Comparison of ENCODE assay signal across 8 mouse cellular contexts in genomic region chr13:98262636-98263457, GRCm38 (mm10). TPM values are rescaled to one million over a fixed set of nuclear protein-coding genes. Genes with fewer than 3 reads are reported as not detected.
DNase-seq lines count a peak whose midpoint lies in the region; ATAC-seq lines count a peak whose summit lies in the region.

Utp15 (minus strand) TSS chr13:98263041.
Ankra2 (plus strand) TSS chr13:98263074.

- ATAC-seq in heart, embryonic 13.5 days (ENCODE audit: extremely low read depth, insufficient number of reproducible peaks, low FRiP score, low TSS enrichment) = peak; percentile 98
- ATAC-seq in liver, embryonic 12.5 days = peak; percentile 98
- peak; percentile 99 for ATAC-seq in stomach, embryonic 15.5 days (ENCODE audit: insufficient read depth, low FRiP score, low read depth)

- peak within 1 kb of the TSS; percentile 91 for H3K4me2 ChIP-seq in heart, embryonic 13.5 days
- peak within 1 kb of the TSS; percentile 90 for H3K4me2 ChIP-seq in liver, embryonic 12.5 days
- peak within 1 kb of the TSS; percentile 79 for H3K4me2 ChIP-seq in stomach, embryonic 15.5 days

- H3K27me3 ChIP-seq in heart, embryonic 13.5 days (replicated peaks) = no peaks in the 10 kb centered on the region
- no peaks in the 10 kb centered on the region for H3K27me3 ChIP-seq in liver, embryonic 12.5 days (replicated peaks)
- no peaks in the 10 kb centered on the region for H3K27me3 ChIP-seq in stomach, embryonic 15.5 days (replicated peaks)

- peak within 1 kb of the TSS; percentile 46 for H3K27ac ChIP-seq in brown adipose tissue, adult 24 weeks (replicated peaks; ENCODE audit: low read depth, low read length)
- H3K27ac ChIP-seq in heart, embryonic 13.5 days (replicated peaks) = peak within 1 kb of the TSS; percentile 96
- peak within 1 kb of the TSS; percentile 87 for H3K27ac ChIP-seq in liver, embryonic 12.5 days
- H3K27ac ChIP-seq in stomach, embryonic 15.5 days = peak within 1 kb of the TSS; percentile 84

- peak; percentile 99 for DNase-seq in CD4-positive, CD25-positive, alpha-beta regulatory T cell, adult 2 months (ENCODE audit: low read depth, low spot score)
- peak; percentile 50 for DNase-seq in fat pad, adult 2 months (ENCODE audit: extremely low read depth, low read depth, low spot score)
- DNase-seq in kidney, postnatal 10 days = peak; percentile 99
- peak; percentile 95 to 96 for DNase-seq in natural killer cell, adult 2 months (ENCODE audit: low spot score in 2 of 2)

- H3K36me3 ChIP-seq in heart, embryonic 13.5 days = peaks cover 34% of the 10 kb centered on the region
- peaks cover 35% of the 10 kb centered on the region for H3K36me3 ChIP-seq in liver, embryonic 12.5 days
- peaks cover 9% of the 10 kb centered on the region for H3K36me3 ChIP-seq in stomach, embryonic 15.5 days

- 0% methylated on average over 71 of the region's 71 CpGs for WGBS in heart, embryonic 13.5 days
- WGBS in liver, embryonic 12.5 days (ENCODE audit: insufficient replicate concordance) = under 1% methylated on average over 71 of the region's 71 CpGs
- WGBS in stomach, embryonic 15.5 days = 0% methylated on average over 68 of the region's 71 CpGs

- H3K9me3 ChIP-seq in heart, embryonic 13.5 days = no peaks in the 10 kb centered on the region
- H3K9me3 ChIP-seq in liver, embryonic 12.5 days (replicated peaks) = no peaks in the 10 kb centered on the region
- no peaks in the 10 kb centered on the region for H3K9me3 ChIP-seq in stomach, embryonic 15.5 days

- H3K4me3 ChIP-seq in brown adipose tissue, adult 24 weeks (ENCODE audit: insufficient read depth, low read depth, low read length) = peak within 1 kb of the TSS; percentile 96
- peak within 1 kb of the TSS; percentile 74 for H3K4me3 ChIP-seq in heart, embryonic 13.5 days
- H3K4me3 ChIP-seq in liver, embryonic 12.5 days = peak within 1 kb of the TSS; percentile 93
- peak within 1 kb of the TSS; percentile 89 for H3K4me3 ChIP-seq in stomach, embryonic 15.5 days (replicated peaks)

- H3K4me1 ChIP-seq in brown adipose tissue, adult 24 weeks (ENCODE audit: control insufficient read depth, insufficient read depth, insufficient read length, low read length) = peaks cover 3% of the 10 kb centered on the region; the same call in 1 of the 2 replicates
- H3K4me1 ChIP-seq in heart, embryonic 13.5 days = peaks cover 23% of the 10 kb centered on the region
- H3K4me1 ChIP-seq in liver, embryonic 12.5 days = peaks cover 25% of the 10 kb centered on the region
- H3K4me1 ChIP-seq in stomach, embryonic 15.5 days = peaks cover 13% of the 10 kb centered on the region; the same call in 1 of the 2 replicates

- peak within 1 kb of the TSS; percentile 91 for H3K9ac ChIP-seq in heart, embryonic 13.5 days
- H3K9ac ChIP-seq in liver, embryonic 12.5 days = peak within 1 kb of the TSS; percentile 92
- peak within 1 kb of the TSS; percentile 82 for H3K9ac ChIP-seq in stomach, embryonic 15.5 days

RNA-seq across cellular contexts. Expression of gene Utp15, which starts in this region (rescaled TPM):
- 3.4 and 3.6 TPM in 2 replicates for polyA plus RNA-seq in brown adipose tissue, adult 24 weeks (2012; ENCODE audit: insufficient read depth, insufficient read length, missing spikeins)
- 13.5 and 15.0 TPM in 2 replicates for polyA plus RNA-seq in heart, embryonic 13.5 days (2015; fragmentation: Nextera tagmentation; extraction: Ambion mirVana)
- 26.9 and 28.4 TPM in 2 replicates for polyA plus RNA-seq in liver, embryonic 12.5 days (2016; fragmentation: Nextera tagmentation; extraction: Ambion mirVana)
- polyA plus RNA-seq in stomach, embryonic 15.5 days (2015; fragmentation: Nextera tagmentation; extraction: Ambion mirVana) = 30.1 TPM in 2 replicates

RNA-seq across cellular contexts. Expression of gene Ankra2, which starts in this region (rescaled TPM):
- polyA plus RNA-seq in brown adipose tissue, adult 24 weeks (2012; ENCODE audit: insufficient read depth, insufficient read length, missing spikeins) = 4.0 and 7.9 TPM in 2 replicates
- 14.1 and 14.8 TPM in 2 replicates for polyA plus RNA-seq in heart, embryonic 13.5 days (2015; fragmentation: Nextera tagmentation; extraction: Ambion mirVana)
- polyA plus RNA-seq in liver, embryonic 12.5 days (2016; fragmentation: Nextera tagmentation; extraction: Ambion mirVana) = 11.6 and 11.7 TPM in 2 replicates
- polyA plus RNA-seq in stomach, embryonic 15.5 days (2015; fragmentation: Nextera tagmentation; extraction: Ambion mirVana) = 24.7 and 26.5 TPM in 2 replicates

Comparison
In these comparisons a context has a peak if more than half of its experiments do, and no peak if none do; other contexts are left out.
1. Peak in every context shown above with its lines: DNase-seq, ATAC-seq, H3K4me3 ChIP-seq and H3K27ac ChIP-seq.
2. H3K27ac ChIP-seq: peak in every context shown above with its lines; median percentile 96 in heart, embryonic 13.5 days; 87 in liver, embryonic 12.5 days; 84 in stomach, embryonic 15.5 days; 46 in brown adipose tissue, adult 24 weeks.